Mouse (Mus musculus): ENCODE measurements around the gene Pygm.

The Pygm gene

DNA sequence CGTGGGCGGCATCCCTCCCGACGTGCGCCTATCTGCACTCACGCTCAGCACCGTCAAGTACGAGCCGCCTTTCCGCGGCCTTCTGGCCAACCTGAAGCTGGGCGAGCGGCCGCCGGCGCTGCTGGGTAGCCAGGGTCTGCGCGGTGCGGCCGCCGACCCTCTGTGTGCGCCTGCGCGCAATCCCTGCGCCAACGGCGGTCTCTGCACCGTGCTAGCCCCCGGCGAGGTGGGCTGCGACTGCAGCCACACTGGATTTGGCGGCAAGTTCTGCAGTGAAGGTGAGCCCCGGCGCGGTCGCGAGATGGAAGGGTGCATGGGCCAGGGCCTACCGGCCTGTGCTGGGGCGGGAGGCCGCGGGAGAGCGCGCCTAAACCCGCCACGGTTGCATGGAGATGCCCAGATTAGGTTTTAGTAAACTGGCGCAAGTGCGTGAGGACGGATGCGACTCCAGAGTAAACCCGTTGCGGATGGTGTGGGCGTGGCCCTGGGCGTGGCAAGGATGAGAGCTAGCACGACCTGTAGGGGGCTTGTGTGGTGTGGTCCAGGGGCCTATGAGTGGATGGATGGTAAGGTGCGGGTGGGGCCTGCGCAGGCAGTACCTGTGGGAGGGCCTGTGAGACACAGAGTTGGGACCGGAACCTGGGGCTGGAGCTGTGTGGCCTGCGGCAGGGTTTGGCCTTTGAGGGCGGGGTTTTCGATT is 44.5 kb downstream of the Pygm start:
- DNase-seq (ENCODE audit: low read depth, low spot score): peak; percentile 99

DNA sequence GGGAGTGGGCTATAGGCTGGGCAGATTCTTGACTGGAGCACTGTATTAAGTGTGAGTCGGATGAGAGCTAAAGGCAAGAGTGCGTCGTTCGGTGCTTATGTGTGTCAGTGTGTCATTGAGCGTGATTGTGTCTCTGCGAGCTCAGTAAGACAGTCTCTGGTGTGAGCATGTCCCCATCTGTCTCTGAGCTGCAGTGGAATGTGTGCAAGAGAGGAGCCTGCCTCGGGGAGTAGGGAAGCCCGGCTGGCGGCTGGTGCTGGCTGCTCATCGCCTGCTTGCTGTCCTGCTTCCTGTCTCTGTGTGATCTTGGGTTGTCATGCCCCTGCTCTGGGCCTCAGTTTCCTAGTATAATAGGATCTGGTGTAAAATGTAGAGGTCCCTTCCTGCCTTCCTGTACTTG is 58.8 kb downstream of the Pygm start:
- DNase-seq (ENCODE audit: low read depth, low spot score): no peak

DNA sequence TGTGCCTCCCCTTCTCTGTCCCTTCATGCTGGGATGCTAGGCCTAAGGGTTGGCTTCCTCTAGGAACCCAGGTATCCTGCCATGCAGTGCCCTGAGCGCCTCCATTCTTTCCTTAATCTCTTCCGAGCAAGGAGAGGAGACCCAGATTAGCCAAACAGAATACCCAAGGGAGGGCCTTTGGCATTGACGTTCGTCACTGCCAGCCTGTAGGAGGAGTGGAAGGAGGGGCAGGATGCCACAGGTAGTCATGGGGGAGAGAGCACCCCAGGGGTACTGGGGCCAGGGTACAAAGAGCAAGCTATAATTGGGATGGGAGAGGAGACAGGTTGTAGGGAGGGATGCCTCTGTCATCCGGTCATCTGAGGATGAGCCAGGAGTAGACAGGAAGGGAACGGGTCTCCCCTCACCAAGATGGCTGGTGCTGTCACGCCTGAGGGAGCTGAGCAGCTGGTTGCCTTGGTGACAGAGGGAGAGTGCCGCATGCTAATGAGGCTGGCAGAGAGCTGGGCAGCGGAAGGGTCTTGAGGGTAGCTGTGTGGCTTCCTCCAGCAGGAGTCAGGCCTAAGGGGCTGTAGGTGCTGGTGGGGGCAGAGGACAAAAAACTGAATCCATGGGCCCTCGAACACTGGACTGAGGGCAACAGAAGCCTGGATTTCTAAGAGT is 61.7 kb downstream of the Pygm start:
- no peak for DNase-seq (ENCODE audit: low read depth, low spot score)

DNA sequence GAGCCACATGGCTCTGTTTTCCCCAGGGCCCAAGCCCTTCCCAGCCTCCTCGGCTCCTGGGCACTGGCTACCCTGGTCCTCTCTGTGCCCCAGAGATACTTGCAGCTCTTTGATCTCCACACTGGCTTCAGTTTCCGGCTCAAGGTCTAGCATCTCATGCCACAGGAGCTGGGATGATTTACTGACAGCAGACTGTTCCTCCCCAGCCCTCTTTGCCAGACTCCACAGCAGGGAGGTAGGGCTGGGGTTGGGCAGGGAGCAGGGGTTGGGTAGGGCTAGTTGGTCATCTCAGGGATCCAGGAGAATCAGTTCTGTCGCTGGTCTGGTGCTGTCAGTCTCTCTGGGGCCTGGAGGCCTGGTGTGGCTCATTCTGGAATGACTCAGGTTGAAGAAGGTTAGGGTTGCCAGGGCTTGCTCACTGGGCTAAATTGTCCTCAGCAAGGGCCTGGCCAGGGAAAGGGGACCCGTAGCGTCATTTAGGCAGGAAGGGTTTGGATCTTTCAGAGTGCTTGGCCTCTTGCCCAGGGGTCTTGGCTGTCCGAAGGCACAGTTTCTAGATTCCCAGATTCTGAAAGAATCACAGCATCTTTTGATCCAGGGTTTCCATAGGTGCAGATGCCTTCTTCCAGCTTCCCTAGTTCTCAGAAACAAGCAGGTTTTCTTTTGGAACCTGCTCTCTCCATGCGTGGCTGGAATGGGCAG is 62.7 kb downstream of the Pygm start:
- no peak for DNase-seq (ENCODE audit: low read depth, low spot score)

Measured in R1 (cell line).